Mouse (Mus musculus) heart, postnatal 0 days (tissue): ENCODE results near the gene Rtn4rl2. TPM values are rescaled to one million over a fixed set of nuclear protein-coding genes. Genes with fewer than 3 reads are reported as not detected.

ENCODE experiments used
- ATAC-seq: fragments of 200-750 bp; cut with Nextera tagmentation; 2 replicates; pipeline ENCODE4 v1.8.0; 2017; ENCODE audit warnings: low read depth, moderate number of reproducible peaks, moderate library complexity; ENCODE audit not compliant: insufficient read depth
- DNase-seq: peaks from one replicate; pipeline ENCODE4 v3.0.0-alpha.2; 2016; ENCODE audit warnings: low spot score
- H3K27ac ChIP-seq: fragments of 300-500 bp; sonication (generic); 2 replicates; pipeline ENCODE4 v1.5.1; 2014; ENCODE audit warnings: low read depth, mild to moderate bottlenecking
- H3K27me3 ChIP-seq: fragments of 300-500 bp; sonication (generic); 2 replicates; pipeline ENCODE4 v1.6.1; 2014; ENCODE audit warnings: low read length, mixed read lengths; ENCODE audit not compliant: control insufficient read depth, insufficient read depth
- H3K36me3 ChIP-seq: fragments of 300-500 bp; sonication (generic); replicated peaks from 2 replicates; pipeline ENCODE4 v1.6.1; 2014; ENCODE audit warnings: low read length, mixed read lengths; ENCODE audit not compliant: control insufficient read depth, insufficient read depth
- H3K4me1 ChIP-seq: fragments of 300-500 bp; sonication (generic); 2 replicates; pipeline ENCODE4 v1.6.1; 2014; ENCODE audit warnings: antibody characterized with exemption; ENCODE audit not compliant: control insufficient read depth, insufficient read depth
- H3K4me2 ChIP-seq: fragments of 300-500 bp; sonication (generic); 2 replicates; pipeline ENCODE4 v1.6.1; 2014; ENCODE audit warnings: low read depth, mild to moderate bottlenecking, low read length, moderate library complexity
- H3K4me3 ChIP-seq: fragments of 300-500 bp; sonication (generic); 2 replicates; pipeline ENCODE4 v1.5.1; 2014; ENCODE audit warnings: low read depth, low read length
- H3K9ac ChIP-seq: fragments of 300-500 bp; sonication (generic); replicated peaks from 2 replicates; pipeline ENCODE4 v1.6.1; 2014; ENCODE audit warnings: low read depth, low read length, mixed read lengths
- H3K9me3 ChIP-seq: fragments of 300-500 bp; sonication (generic); replicated peaks from 2 replicates; pipeline ENCODE4 v1.6.1; 2016; ENCODE audit warnings: low read length; ENCODE audit not compliant: control insufficient read depth
- CTCF ChIP-seq: IDR thresholded peaks from 2 replicates; pipeline ENCODE4 v1.5.1; 2016; ENCODE audit warnings: antibody characterized with exemption, control low read depth, low read depth
- EP300 ChIP-seq: IDR thresholded peaks from 2 replicates; pipeline ENCODE4 v1.6.1; 2016; ENCODE audit warnings: antibody characterized with exemption, low read depth
- WGBS: fragments of 180-500 bp; shearing (Covaris S2); extraction: QIAGEN DNeasy Blood & Tissue Kit; methylation state at CpG from one replicate; pipeline ENCODE4 v1.1.7; 2014; 5-methylcytosine and 5-hydroxymethylcytosine counted together
- polyA plus RNA-seq: library from polyadenylated mRNA; unstranded; fragments of >200 nt; fragmentation: Nextera tagmentation; extraction: Ambion mirVana; gene quantifications from 2 replicates; pipeline ENCODE4 v1.2.1, GENCODE M21; 2015
- total RNA-seq: library from RNA; depleted of rRNA; stranded (reverse); fragments of >200 nt; gene quantifications from 2 replicates; pipeline ENCODE4 v1.2.3, GENCODE M21; 2014; ENCODE audit warnings: low replicate concordance

The Rtn4rl2 gene
- total and polyA plus RNA-seq, 2 experiments from 2014 or later, result 1.1 to 9.2 TPM

DNA sequence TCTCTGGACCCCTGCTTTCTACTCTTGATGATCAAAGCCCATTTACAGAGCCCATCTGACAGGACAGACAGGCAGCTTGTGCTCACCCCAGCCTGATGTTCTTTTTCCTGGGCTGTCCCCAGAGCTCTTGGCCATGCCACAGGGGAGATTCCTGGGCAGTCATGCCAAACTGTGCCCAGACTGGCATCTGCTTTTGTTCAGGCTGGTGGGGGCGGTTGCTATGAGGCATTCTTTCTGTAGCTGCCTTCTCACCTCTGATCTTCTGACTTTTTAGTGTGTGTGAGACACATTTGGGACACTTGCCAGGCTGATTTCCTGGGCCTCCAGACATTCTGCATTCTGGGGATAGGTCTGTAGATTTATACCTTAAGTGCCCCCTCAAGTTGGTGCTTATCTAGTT lies 28.0 kb downstream of the Rtn4rl2 start:
- Histone ChIP-seq H3K9ac (no peak overlapping the region), H3K27me3 (no peaks in the 10 kb centered on the region), H3K4me2 (no peak overlapping the region), H3K36me3 (peaks cover 16% of the 10 kb centered on the region), H3K4me1 (no peaks in the 10 kb centered on the region), H3K27ac (no peak overlapping the region), H3K4me3 (no peak overlapping the region), H3K9me3 (no peaks in the 10 kb centered on the region)
- no peak for TF ChIP-seq CTCF
- no peak for TF ChIP-seq EP300
- ATAC-seq (no peak), DNase-seq (no peak)
- 92% methylated on average over 1 of the region's 1 CpGs for WGBS

DNA sequence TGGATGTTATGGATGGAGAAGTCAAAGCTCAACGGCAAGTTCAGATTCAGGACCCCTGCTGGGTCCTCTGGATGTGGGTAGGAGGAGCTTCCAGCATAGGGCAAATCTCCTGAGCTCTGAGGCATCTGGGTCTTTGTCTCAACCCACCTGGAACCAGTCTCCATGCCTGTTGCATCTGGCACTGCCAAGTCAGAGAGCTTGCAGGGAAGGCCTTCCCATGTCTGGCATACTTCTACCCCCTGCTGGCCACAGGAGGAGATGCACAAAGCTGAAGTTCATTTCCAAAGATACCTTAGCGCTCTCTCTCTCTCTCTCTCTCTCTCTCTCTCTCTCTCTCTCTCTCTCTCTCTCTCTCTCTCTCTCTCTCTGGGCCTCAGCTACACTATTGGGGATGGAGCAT lies 30.8 kb downstream of the Rtn4rl2 start:
- 42% methylated on average over 2 of the region's 2 CpGs for WGBS
- Histone ChIP-seq H3K4me2 (no peak overlapping the region), H3K27ac (no peak overlapping the region), H3K4me3 (no peak overlapping the region), H3K9me3 (no peaks in the 10 kb centered on the region), H3K36me3 (peaks cover 10% of the 10 kb centered on the region; the same call in 1 of the 2 replicates), H3K27me3 (no peaks in the 10 kb centered on the region), H3K9ac (no peak overlapping the region), H3K4me1 (no peaks in the 10 kb centered on the region)
- peak; percentile 64 for DNase-seq
- ATAC-seq, result peak; percentile 44; the same call in 1 of the 2 replicates
- TF ChIP-seq EP300 (no peak), CTCF (peak; percentile 96)

DNA sequence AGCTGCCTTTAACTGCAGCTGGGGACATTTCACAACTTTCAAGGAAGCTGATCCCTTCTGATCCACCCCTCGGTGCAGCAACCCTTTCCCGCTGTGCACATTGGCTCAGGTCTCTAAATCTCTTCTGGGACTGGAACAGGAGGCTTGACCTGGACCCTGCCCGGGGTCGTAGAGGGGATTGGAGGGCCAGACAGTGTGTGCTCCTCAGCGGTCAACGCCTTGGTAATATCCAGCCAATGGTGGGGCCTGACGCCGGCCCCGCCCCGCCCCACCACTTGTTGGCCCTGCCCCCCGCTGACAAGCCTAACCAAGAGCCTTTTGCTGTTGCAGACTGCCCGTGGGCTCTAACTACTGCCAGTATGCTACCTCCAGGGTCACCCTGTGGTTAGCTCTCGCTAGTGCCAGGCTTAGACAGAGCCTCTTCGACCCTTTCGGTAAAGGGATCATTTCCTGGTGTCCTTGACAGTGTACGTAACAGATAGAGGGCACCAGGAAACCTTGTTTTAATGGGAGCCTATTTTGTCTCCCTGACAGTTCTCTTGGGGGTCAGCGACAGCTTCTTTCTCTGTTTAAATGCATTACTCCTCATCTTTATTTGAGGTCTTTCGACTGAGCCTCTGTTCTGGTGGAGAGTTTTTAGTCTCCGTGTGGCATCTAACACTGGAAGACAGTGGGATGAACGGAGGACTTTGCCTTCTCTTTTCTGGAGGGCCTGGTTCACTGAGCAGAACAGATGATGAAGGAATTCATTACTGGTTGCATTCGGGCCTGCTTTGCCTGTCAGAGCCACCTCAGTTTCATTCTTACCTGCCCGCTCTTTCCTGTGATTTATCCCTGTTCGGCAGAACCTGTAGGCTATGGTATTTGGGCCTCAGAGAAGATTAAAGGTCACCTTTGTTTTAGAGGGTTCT lies 35.1 kb downstream of the Rtn4rl2 start:
- no peaks in the 10 kb centered on the region for H3K27me3 ChIP-seq
- H3K9ac ChIP-seq, result no peak overlapping the region
- H3K4me3 ChIP-seq, result no peak overlapping the region
- WGBS, result 39% methylated on average over 23 of the region's 23 CpGs
- peak; percentile 43 for DNase-seq
- H3K9me3 ChIP-seq, result no peaks in the 10 kb centered on the region
- H3K36me3 ChIP-seq, result peaks cover 3% of the 10 kb centered on the region; the same call in 1 of the 2 replicates
- peak overlapping the region; percentile 39 for H3K4me2 ChIP-seq
- TF ChIP-seq EP300 (no peak), CTCF (no peak)
- H3K4me1 ChIP-seq, result no peaks in the 10 kb centered on the region
- ATAC-seq, result peak; percentile 82
- no peak overlapping the region for H3K27ac ChIP-seq

DNA sequence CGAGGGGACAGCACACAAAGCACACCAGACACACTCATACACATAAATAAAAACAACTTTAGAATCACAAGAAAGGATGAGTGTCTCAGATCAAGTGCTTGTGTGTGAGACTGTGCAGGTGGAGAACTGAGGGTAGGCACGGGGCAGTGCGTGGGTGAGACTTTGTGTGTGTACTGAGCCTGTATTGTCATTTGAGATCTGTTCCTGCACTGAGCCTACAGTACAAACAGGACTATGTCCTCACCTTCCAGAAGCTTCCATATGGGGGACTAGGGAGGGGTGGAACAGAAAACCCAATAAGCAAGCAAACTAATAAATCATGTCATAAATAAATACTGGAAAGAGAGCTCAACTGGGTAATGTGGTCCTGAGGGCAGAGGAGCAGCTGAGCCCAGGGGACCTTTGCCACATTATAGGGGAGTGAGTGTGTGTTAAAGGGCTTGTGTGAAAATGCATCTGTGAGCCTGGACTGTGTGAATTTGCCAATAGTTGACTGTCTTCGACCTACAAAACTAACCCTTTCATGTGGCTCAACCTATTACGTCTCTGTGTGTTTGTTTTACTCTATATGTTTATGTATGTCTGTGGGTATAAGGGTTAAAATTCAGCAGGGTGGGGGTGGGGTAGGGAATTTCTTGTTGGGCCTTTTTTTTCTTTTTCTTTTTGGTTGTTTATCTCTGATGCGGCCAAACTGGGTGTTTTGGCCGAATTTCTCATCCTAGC lies 35.9 kb downstream of the Rtn4rl2 start:
- no peaks in the 10 kb centered on the region for H3K27me3 ChIP-seq
- H3K9ac ChIP-seq, result no peak overlapping the region
- ATAC-seq, result no peak
- no peak for DNase-seq
- H3K4me3 ChIP-seq, result no peak overlapping the region
- no peak overlapping the region for H3K27ac ChIP-seq
- 54% methylated on average over 7 of the region's 7 CpGs for WGBS
- H3K9me3 ChIP-seq, result no peaks in the 10 kb centered on the region
- 0 out of 2 replicates have a peak, but pooled peaks cover under 1% of the 10 kb centered on the region for H3K4me1 ChIP-seq
- peak overlapping the region; percentile 39 for H3K4me2 ChIP-seq
- peaks cover 3% of the 10 kb centered on the region; the same call in 1 of the 2 replicates for H3K36me3 ChIP-seq
- TF ChIP-seq CTCF, result no peak
- TF ChIP-seq EP300, result no peak

DNA sequence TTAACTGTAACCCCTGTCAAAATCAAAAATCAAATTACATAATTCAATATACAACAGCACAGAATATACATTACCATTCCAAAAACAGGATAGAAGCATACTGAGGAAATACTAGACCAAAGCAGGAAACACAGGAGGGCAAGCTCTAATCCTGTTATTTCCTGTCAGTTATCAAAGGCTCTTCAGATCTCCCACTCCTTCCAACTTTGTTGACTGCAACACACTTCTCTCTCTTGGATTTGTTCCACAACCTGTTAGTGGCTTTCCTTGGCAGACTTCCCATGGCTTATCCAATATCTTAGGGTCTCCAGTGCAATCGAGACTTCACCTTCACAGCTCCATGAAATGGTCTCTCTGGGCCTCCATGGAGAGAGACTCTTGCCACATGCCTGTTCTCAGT lies 41.3 kb downstream of the Rtn4rl2 start:
- no peaks in the 10 kb centered on the region for H3K9me3 ChIP-seq
- peaks cover 19% of the 10 kb centered on the region for H3K4me1 ChIP-seq
- DNase-seq, result no peak
- H3K9ac ChIP-seq, result no peak overlapping the region
- no peak overlapping the region for H3K4me2 ChIP-seq
- TF ChIP-seq EP300 (no peak), CTCF (no peak)
- H3K27ac ChIP-seq, result no peak overlapping the region
- H3K4me3 ChIP-seq, result no peak overlapping the region
- 6% methylated on average over 1 of the region's 1 CpGs for WGBS
- no peaks in the 10 kb centered on the region for H3K27me3 ChIP-seq
- H3K36me3 ChIP-seq, result no peaks in the 10 kb centered on the region
- ATAC-seq, result no peak
